Mouse (Mus musculus): ENCODE measurements around the gene Tsfm.

DNA sequence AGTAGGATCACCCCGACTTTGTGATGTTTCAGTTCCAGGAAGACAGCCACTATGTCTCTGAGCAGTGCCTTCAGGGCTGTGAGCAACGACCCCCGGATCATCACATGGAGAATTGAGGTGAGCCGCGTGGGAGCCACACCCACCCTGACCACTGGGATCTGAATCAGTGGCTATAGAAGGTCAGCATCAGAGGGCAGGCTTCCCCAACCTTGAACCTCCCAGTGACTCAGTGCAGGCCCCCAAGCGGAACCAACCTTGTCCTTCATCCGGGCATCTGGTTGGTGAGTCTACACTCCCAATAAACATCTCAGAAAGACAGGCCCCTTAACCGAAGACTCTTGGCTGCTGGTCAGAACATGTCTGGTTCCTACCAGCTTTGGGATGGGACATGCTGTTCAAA lies 27.3 kb downstream of the Tsfm start:
- TF ChIP-seq CTCF (IDR thresholded peaks at IDR 0.05; ENCODE audit: low read depth) (no peak), EP300 (IDR thresholded peaks at IDR 0.05; ENCODE audit: low read depth) (no peak)
